Mouse (Mus musculus): ENCODE results near the gene Micall1.
A peak's percentile ranks its signal among the peaks of the same experiment; 100 is the strongest.

Gene Micall1

GRCm38 (mm10) chr15:79108421-79109320 is at the start of gene Micall1:
Gene Micall1 (plus strand): TSS chr15:79108898.
- peak; percentile 77 to 82 for DNase-seq

- no peak for DNase-seq
Measured at GRCm38 (mm10) chr15:79060887-79061565, 47.7 kb upstream of the Micall1 start.

GRCm38 (mm10) chr15:79062376-79063159 is 46.1 kb upstream of the Micall1 start, which contains the start of gene Ankrd54:
Gene Ankrd54 (minus strand): TSS chr15:79062893.
- DNase-seq, result peak; percentile 97 to 98

- no peak for DNase-seq
Measured at GRCm38 (mm10) chr15:79063160-79063740, 45.4 kb upstream of the Micall1 start.

- no peak for DNase-seq
Measured at GRCm38 (mm10) chr15:79065086-79065770, 43.5 kb upstream of the Micall1 start.

GRCm38 (mm10) chr15:79066276-79066675 is 42.4 kb upstream of the Micall1 start:
- no peak for DNase-seq

- no peak for DNase-seq
Measured at GRCm38 (mm10) chr15:79067631-79068030, 41.1 kb upstream of the Micall1 start.

GRCm38 (mm10) chr15:79068416-79068815 is 40.3 kb upstream of the Micall1 start:
- no peak for DNase-seq

- DNase-seq, result peak; percentile 58 to 60
Measured at GRCm38 (mm10) chr15:79071117-79072039, 37.3 kb upstream of the Micall1 start.

- DNase-seq, result no peak
Measured at GRCm38 (mm10) chr15:79073752-79074151, 34.9 kb upstream of the Micall1 start.

GRCm38 (mm10) chr15:79074446-79074845 is 34.3 kb upstream of the Micall1 start:
- DNase-seq, result no peak

GRCm38 (mm10) chr15:79074913-79075532 is 33.7 kb upstream of the Micall1 start, which contains the start of gene Eif3l:
Gene Eif3l (plus strand): TSS chr15:79075179.
- DNase-seq, result peak; percentile 85 to 89

GRCm38 (mm10) chr15:79075658-79076365 is 32.9 kb upstream of the Micall1 start:
- no peak for DNase-seq

- no peak for DNase-seq
Measured at GRCm38 (mm10) chr15:79079567-79079966, 29.1 kb upstream of the Micall1 start.

GRCm38 (mm10) chr15:79092284-79092683 is 16.4 kb upstream of the Micall1 start:
- DNase-seq, result no peak

GRCm38 (mm10) chr15:79093083-79093839 is 15.4 kb upstream of the Micall1 start:
- DNase-seq, result peak; percentile 27 to 43

- DNase-seq, result no peak
Measured at GRCm38 (mm10) chr15:79095483-79095882, 13.2 kb upstream of the Micall1 start.

- no peak for DNase-seq
Measured at GRCm38 (mm10) chr15:79096556-79096955, 12.1 kb upstream of the Micall1 start.

- no peak for DNase-seq
Measured at GRCm38 (mm10) chr15:79097135-79097534, 11.6 kb upstream of the Micall1 start.
